Mouse (Mus musculus) granulocyte monocyte progenitor cell, adult 5-6 weeks (primary cell): ENCODE data around the gene Gm5108. TPM values are rescaled to one million over a fixed set of nuclear protein-coding genes. Genes with fewer than 3 reads are reported as not detected.

ENCODE experiments used
- ATAC-seq: replicated peaks from 2 replicates; pipeline ENCODE4 v1.8.0; 2016; ENCODE audit warnings: mild to moderate bottlenecking, moderate TSS enrichment, inconsistent platforms; ENCODE audit not compliant: poor library complexity, severe bottlenecking
- total RNA-seq, 2 experiments: library from RNA; stranded (forward) in 1 of 2; stranded (reverse) in 1 of 2; fragments of 200-712, 200-1000 nt in 1 of 2; fragments of >200 nt in 1 of 2; fragmentation: Nextera tagmentation in 1 of 2; gene quantifications; 2 replicates each; pipeline ENCODE4 v1.2.3; 2014 to 2017

Gene Gm5108
- total RNA-seq, 2 experiments from 2014 or later = not detected

- ATAC-seq = peak; percentile 99
Observed at GRCm38 (mm10) chr5:68012618-68013017, 71.1 kb downstream of the Gm5108 start.

GRCm38 (mm10) chr5:68020870-68021269 is 79.4 kb downstream of the Gm5108 start:
- ATAC-seq = peak; percentile 79

Other genes with a start within 250 kb of the Gm5108 start
- gene Atp8a1, start 94.2 kb upstream of the Gm5108 start, total RNA-seq (2014; fragmentation: Nextera tagmentation) = 33.8 and 39.3 TPM in 2 replicates
- 23.3 and 26.2 TPM in 2 replicates for gene Atp8a1, start 94.2 kb upstream of the Gm5108 start, total RNA-seq (2017)
- gene Gm21905, start 4.8 kb downstream of the Gm5108 start, total RNA-seq (2014; fragmentation: Nextera tagmentation) = not detected in 2 replicates
- not detected in 2 replicates for gene Gm21905, start 4.8 kb downstream of the Gm5108 start, total RNA-seq (2017)
- not detected in 2 replicates for gene Grxcr1, start 90.2 kb downstream of the Gm5108 start, total RNA-seq (2014; fragmentation: Nextera tagmentation)
- gene Grxcr1, start 90.2 kb downstream of the Gm5108 start, total RNA-seq (2017) = not detected in 2 replicates